Mouse (Mus musculus) kidney, postnatal 0 days (tissue): ENCODE measurements around the gene Mcm3ap. TPM values are rescaled to one million over a fixed set of nuclear protein-coding genes. Genes with fewer than 3 reads are reported as not detected.

Source experiments
- ATAC-seq: fragments of 200-750 bp; cut with Nextera tagmentation; replicated peaks from 2 replicates; pipeline ENCODE4 v1.8.0; 2017; ENCODE audit warnings: low read depth, moderate number of reproducible peaks, moderate TSS enrichment, moderate library complexity; ENCODE audit not compliant: low FRiP score
- DNase-seq: peaks from one replicate; pipeline ENCODE4 v3.0.0-alpha.2; 2016; ENCODE audit warnings: low spot score
- H3K27ac ChIP-seq: fragments of 300-500 bp; sonication (generic); 2 replicates; pipeline ENCODE4 v1.5.1; 2014; ENCODE audit warnings: mild to moderate bottlenecking
- H3K27me3 ChIP-seq: fragments of 300-500 bp; sonication (generic); 2 replicates; pipeline ENCODE4 v1.6.1; 2014; ENCODE audit warnings: low read length, mixed read lengths; ENCODE audit not compliant: insufficient read depth
- H3K36me3 ChIP-seq: fragments of 300-500 bp; sonication (generic); 2 replicates; pipeline ENCODE4 v1.6.1; 2014; ENCODE audit warnings: low read length, mixed read lengths; ENCODE audit not compliant: insufficient read depth
- H3K4me1 ChIP-seq: fragments of 300-500 bp; sonication (generic); replicated peaks from 2 replicates; pipeline ENCODE4 v1.6.1; 2014; ENCODE audit warnings: antibody characterized with exemption, low read length, mixed read lengths; ENCODE audit not compliant: insufficient read depth
- H3K4me2 ChIP-seq: fragments of 300-500 bp; sonication (generic); 2 replicates; pipeline ENCODE4 v1.6.1; 2014; ENCODE audit warnings: mild to moderate bottlenecking, low read length, moderate library complexity, mixed read lengths
- H3K4me3 ChIP-seq: fragments of 300-500 bp; sonication (generic); replicated peaks from 2 replicates; pipeline ENCODE4 v1.5.1; 2014; ENCODE audit warnings: low read depth, low read length
- H3K9ac ChIP-seq: fragments of 300-500 bp; sonication (generic); 2 replicates; pipeline ENCODE4 v1.6.1; 2014; ENCODE audit warnings: low read depth, low read length
- H3K9me3 ChIP-seq: fragments of 300-500 bp; sonication (generic); replicated peaks from 2 replicates; pipeline ENCODE4 v1.6.1; 2016; ENCODE audit warnings: low read length, inconsistent platforms, mixed read lengths
- CTCF ChIP-seq: IDR thresholded peaks from 2 replicates; pipeline ENCODE4 v1.5.1; 2016; ENCODE audit warnings: antibody characterized with exemption, low read depth, mild to moderate bottlenecking, moderate library complexity
- WGBS: fragments of 180-500 bp; shearing (Covaris S2); extraction: QIAGEN DNeasy Blood & Tissue Kit; methylation state at CpG from one replicate; pipeline ENCODE4 v1.1.7; 2014; 5-methylcytosine and 5-hydroxymethylcytosine counted together
- polyA plus RNA-seq: library from polyadenylated mRNA; unstranded; fragments of >200 nt; fragmentation: Nextera tagmentation; extraction: Ambion mirVana; gene quantifications from 2 replicates; pipeline ENCODE4 v1.2.1, GENCODE M21; 2015

Gene Mcm3ap
- polyA plus RNA-seq, 1 experiment from 2014 or later = 41.6 TPM

GRCm38 (mm10) chr10:76461255-76461654, 7.5 kb upstream of the Mcm3ap start:
- Histone ChIP-seq H3K4me1 (no peaks in the 10 kb centered on the region), H3K27me3 (no peaks in the 10 kb centered on the region), H3K9ac (no peak overlapping the region), H3K27ac (no peak overlapping the region), H3K4me3 (no peak overlapping the region), H3K4me2 (no peak overlapping the region), H3K9me3 (0 out of 2 replicates have a peak, but pooled peaks cover 3% of the 10 kb centered on the region), H3K36me3 (no peaks in the 10 kb centered on the region)
- no peak for DNase-seq
- ATAC-seq = no peak
- TF ChIP-seq CTCF = no peak
- 91% methylated on average over 1 of the region's 1 CpGs for WGBS

GRCm38 (mm10) chr10:76462312-76462711, 6.4 kb upstream of the Mcm3ap start:
- Histone ChIP-seq H3K4me1 (no peaks in the 10 kb centered on the region), H3K27ac (no peak overlapping the region), H3K4me3 (no peak overlapping the region), H3K9me3 (0 out of 2 replicates have a peak, but pooled peaks cover 3% of the 10 kb centered on the region), H3K9ac (no peak overlapping the region), H3K36me3 (no peaks in the 10 kb centered on the region), H3K4me2 (no peak overlapping the region), H3K27me3 (no peaks in the 10 kb centered on the region)
- 95% methylated on average over 7 of the region's 7 CpGs for WGBS
- ATAC-seq (no peak), DNase-seq (no peak)
- TF ChIP-seq CTCF = no peak

GRCm38 (mm10) chr10:76462721-76463120, 6.0 kb upstream of the Mcm3ap start:
- no peak overlapping the region for H3K4me2 ChIP-seq
- H3K9ac ChIP-seq = no peak overlapping the region
- H3K4me1 ChIP-seq = no peaks in the 10 kb centered on the region
- ATAC-seq (no peak), DNase-seq (no peak)
- no peaks in the 10 kb centered on the region for H3K27me3 ChIP-seq
- H3K36me3 ChIP-seq = no peaks in the 10 kb centered on the region
- no peak overlapping the region for H3K27ac ChIP-seq
- H3K4me3 ChIP-seq = no peak overlapping the region
- TF ChIP-seq CTCF = no peak
- 0 out of 2 replicates have a peak, but pooled peaks cover 3% of the 10 kb centered on the region for H3K9me3 ChIP-seq
- WGBS = 92% methylated on average over 6 of the region's 6 CpGs

- no peak for TF ChIP-seq CTCF
- Histone ChIP-seq H3K36me3 (peaks cover 51% of the 10 kb centered on the region), H3K4me1 (no peaks in the 10 kb centered on the region), H3K4me2 (no peak overlapping the region), H3K27ac (no peak overlapping the region), H3K9ac (no peak overlapping the region), H3K9me3 (no peaks in the 10 kb centered on the region), H3K27me3 (no peaks in the 10 kb centered on the region), H3K4me3 (no peak overlapping the region)
- ATAC-seq (no peak), DNase-seq (no peak)
- WGBS = 88% methylated on average over 5 of the region's 5 CpGs
Observed at GRCm38 (mm10) chr10:76473759-76474158, 5.0 kb downstream of the Mcm3ap start.

GRCm38 (mm10) chr10:76480851-76481250, 12.1 kb downstream of the Mcm3ap start:
- no peaks in the 10 kb centered on the region for H3K9me3 ChIP-seq
- no peak overlapping the region for H3K9ac ChIP-seq
- no peak overlapping the region for H3K4me3 ChIP-seq
- no peak for DNase-seq
- no peak for TF ChIP-seq CTCF
- peaks cover 66% of the 10 kb centered on the region for H3K36me3 ChIP-seq
- 95% methylated on average over 13 of the region's 13 CpGs for WGBS
- no peak overlapping the region for H3K27ac ChIP-seq
- no peaks in the 10 kb centered on the region for H3K4me1 ChIP-seq
- no peaks in the 10 kb centered on the region for H3K27me3 ChIP-seq
- no peak for ATAC-seq
- H3K4me2 ChIP-seq = no peak overlapping the region

- Histone ChIP-seq H3K9ac (no peak overlapping the region), H3K27ac (no peak overlapping the region), H3K4me3 (no peak overlapping the region), H3K9me3 (no peaks in the 10 kb centered on the region), H3K4me2 (no peak overlapping the region), H3K36me3 (peaks cover 66% of the 10 kb centered on the region), H3K27me3 (no peaks in the 10 kb centered on the region), H3K4me1 (no peaks in the 10 kb centered on the region)
- WGBS = 86% methylated on average over 6 of the region's 6 CpGs
- TF ChIP-seq CTCF = no peak
- DNase-seq (no peak), ATAC-seq (no peak)
Observed at GRCm38 (mm10) chr10:76481480-76481879, 12.8 kb downstream of the Mcm3ap start.

- Histone ChIP-seq H3K9me3 (no peaks in the 10 kb centered on the region), H3K36me3 (peaks cover 63% of the 10 kb centered on the region), H3K4me1 (no peaks in the 10 kb centered on the region), H3K4me2 (no peak overlapping the region), H3K4me3 (no peak overlapping the region), H3K27me3 (no peaks in the 10 kb centered on the region), H3K9ac (no peak overlapping the region), H3K27ac (no peak overlapping the region)
- ATAC-seq (no peak), DNase-seq (no peak)
- 95% methylated on average over 2 of the region's 2 CpGs for WGBS
- no peak for TF ChIP-seq CTCF
Observed at GRCm38 (mm10) chr10:76486302-76486701, 17.6 kb downstream of the Mcm3ap start.
